ENCODE assay signal across 10 mouse cellular contexts in genomic region chr11:116627072-116628020, GRCm38 (mm10). TPM values are rescaled to one million over a fixed set of nuclear protein-coding genes. Genes with fewer than 3 reads are reported as not detected.
DNase-seq lines count a peak whose midpoint lies in the region; ATAC-seq and TF ChIP-seq lines count a peak whose summit lies in the region.
"Had no signal": no experiment of that assay in that cellular context is flagged by ENCODE, and none has a peak within 500 bp of the region (broad histone marks: within the 10 kb centered on the region; RNA-seq: fewer than 3 reads in every experiment).

No protein-coding gene starts in this region.

- no peaks in the 10 kb centered on the region for H3K27me3 ChIP-seq in liver, embryonic 15.5 days

- no peaks in the 10 kb centered on the region for H3K36me3 ChIP-seq in liver, embryonic 15.5 days (replicated peaks)
- H3K36me3 ChIP-seq: midbrain, embryonic 15.5 days had no signal

- H3K4me3 ChIP-seq in left cerebral cortex, adult 2 months = no peak overlapping the region
- H3K4me3 ChIP-seq in liver, embryonic 15.5 days (replicated peaks) = no peak overlapping the region
- H3K4me3 ChIP-seq: midbrain, embryonic 15.5 days had no signal

- intact Hi-C loops in left cerebral cortex, adult 2 months (cut with DNase I) = loop anchor here (1.0 to 2.0 kb wide), 2 partner anchors 73 to 127 kb away; no protein-coding TSS in a partner anchor
- intact Hi-C loops in left cerebral cortex, postnatal 4 days (cut with DNase I) = loop anchor here (5.0 to 10.0 kb wide), 2 partner anchors 80 to 313 kb away; no protein-coding TSS in a partner anchor
- intact Hi-C loops in left cerebral cortex, postnatal 36 days (cut with DNase I) = loop anchor here (2.0 kb wide), 2 partner anchors 39 to 73 kb away; no protein-coding TSS in a partner anchor

- H3K4me1 ChIP-seq in liver, embryonic 15.5 days (replicated peaks) = peaks cover 69% of the 10 kb centered on the region

- 21% methylated on average over 10 of the region's 10 CpGs for WGBS in liver, embryonic 15.5 days (ENCODE audit: insufficient replicate concordance)

- no peak overlapping the region for H3K4me2 ChIP-seq in liver, embryonic 15.5 days
- H3K4me2 ChIP-seq: midbrain, embryonic 15.5 days had no signal

- peak; percentile 30 for TF ChIP-seq CTCF in left cerebral cortex, adult 2 months (IDR thresholded peaks at IDR 0.05)

- DNase-seq in adrenal gland, postnatal 14 days = peak; percentile 63
- no peak for DNase-seq in adrenal gland, adult 18-20 months (ENCODE audit: low spot score in 2 of 2)
- DNase-seq in left cerebral cortex, adult 2 months (ENCODE audit: extremely low spot score in 1 of 2, low spot score in 2 of 2) = no peak
- no peak for DNase-seq in left cerebral cortex, postnatal 4 days
- peak; percentile 73 for DNase-seq in NIH3T3 (ENCODE audit: low read depth)
- DNase-seq in left cerebral cortex, postnatal 36 days (ENCODE audit: low spot score in 2 of 2) = no peak
- DNase-seq in urinary bladder, adult 18-20 months (ENCODE audit: low spot score in 2 of 2) = no peak
- DNase-seq: gastrocnemius, postnatal 14 days had no signal

- no peak overlapping the region for H3K9ac ChIP-seq in liver, embryonic 15.5 days
- H3K9ac ChIP-seq: midbrain, embryonic 15.5 days had no signal

- no peaks in the 10 kb centered on the region for H3K9me3 ChIP-seq in liver, embryonic 15.5 days (replicated peaks)
- H3K9me3 ChIP-seq: midbrain, embryonic 15.5 days had no signal

- no peak for ATAC-seq in liver, embryonic 15.5 days (ENCODE audit: insufficient read depth)
- ATAC-seq: midbrain, embryonic 15.5 days had no signal

- H3K27ac ChIP-seq in left cerebral cortex, adult 2 months = no peak overlapping the region
- peak overlapping the region; percentile 39 for H3K27ac ChIP-seq in liver, embryonic 15.5 days (replicated peaks)
- H3K27ac ChIP-seq: midbrain, embryonic 15.5 days had no signal

RNA-seq across cellular contexts. Expression of gene Rhbdf2, which starts 0.5 kb away (rescaled TPM):
- 11.2 and 14.3 TPM in 2 replicates for total RNA-seq in adrenal gland, postnatal 14 days (2021)
- total RNA-seq in adrenal gland, adult 18-20 months (2021) = 10 to 100 TPM; 12.1 to 17.6 TPM
- 1 to 10 TPM; 1.9 to 2.0 TPM for total RNA-seq in left cerebral cortex, adult 2 months (2021)
- total RNA-seq in left cerebral cortex, postnatal 4 days (2021) = 1 to 10 TPM in 1 of 2 experiments, under 1 TPM in 1; 0.90 to 1.5 TPM
- polyA plus RNA-seq in liver, embryonic 15.5 days (2015; fragmentation: Nextera tagmentation; extraction: Ambion mirVana) = 7.2 and 7.5 TPM in 2 replicates
- total RNA-seq in left cerebral cortex, postnatal 36 days (2021) = 1 to 10 TPM in 1 of 2 experiments, under 1 TPM in 1; 0.84 to 1.9 TPM

RNA-seq across cellular contexts. Expression of gene Prcd, which starts 26.0 kb away (rescaled TPM):
- total RNA-seq in adrenal gland, postnatal 14 days (2021) = 5.3 and 6.1 TPM in 2 replicates
- total RNA-seq in adrenal gland, adult 18-20 months (2021) = 10 to 100 TPM; 12.5 to 13.2 TPM
- 1 to 10 TPM; 5.4 to 5.8 TPM for total RNA-seq in left cerebral cortex, adult 2 months (2021)
- total RNA-seq in left cerebral cortex, postnatal 4 days (2021) = 1 to 10 TPM in 1 of 2 experiments, under 1 TPM in 1; 0.98 to 2.2 TPM
- polyA plus RNA-seq in liver, embryonic 15.5 days (2015; fragmentation: Nextera tagmentation; extraction: Ambion mirVana) = 0.16 and 0.29 TPM in 2 replicates
- total RNA-seq in left cerebral cortex, postnatal 36 days (2021) = 1 to 10 TPM; 4.3 to 6.2 TPM

RNA-seq across cellular contexts. Expression of gene Cygb, which starts 26.8 kb away (rescaled TPM):
- total RNA-seq in adrenal gland, postnatal 14 days (2021) = 30.9 and 35.0 TPM in 2 replicates
- 10 to 100 TPM; 26.0 to 42.7 TPM for total RNA-seq in adrenal gland, adult 18-20 months (2021)
- total RNA-seq in left cerebral cortex, adult 2 months (2021) = 10 to 100 TPM; 42.8 to 45.3 TPM
- total RNA-seq in left cerebral cortex, postnatal 4 days (2021) = 10 to 100 TPM; 17.1 to 20.6 TPM
- polyA plus RNA-seq in liver, embryonic 15.5 days (2015; fragmentation: Nextera tagmentation; extraction: Ambion mirVana) = 0.84 and 1.0 TPM in 2 replicates
- total RNA-seq in left cerebral cortex, postnatal 36 days (2021) = 10 to 100 TPM; 44.2 TPM

RNA-seq across cellular contexts. Expression of gene Aanat, which starts 41.1 kb away (rescaled TPM):
- not detected in 2 replicates for total RNA-seq in adrenal gland, postnatal 14 days (2021)
- total RNA-seq in adrenal gland, adult 18-20 months (2021) = not detected
- 1 to 10 TPM; 1.3 to 2.2 TPM for total RNA-seq in left cerebral cortex, adult 2 months (2021)
- under 1 TPM; 0.52 to 0.96 TPM for total RNA-seq in left cerebral cortex, postnatal 4 days (2021)
- not detected in 2 replicates for polyA plus RNA-seq in liver, embryonic 15.5 days (2015; fragmentation: Nextera tagmentation; extraction: Ambion mirVana)
- total RNA-seq in left cerebral cortex, postnatal 36 days (2021) = under 1 TPM; 0.62 to 0.97 TPM
- total RNA-seq: gastrocnemius, postnatal 14 days had no signal

RNA-seq across cellular contexts. Expression of gene Ube2o, which starts 46.1 kb away (rescaled TPM):
- 32.0 and 38.5 TPM in 2 replicates for total RNA-seq in adrenal gland, postnatal 14 days (2021)
- 10 to 100 TPM; 27.6 to 29.0 TPM for total RNA-seq in adrenal gland, adult 18-20 months (2021)
- total RNA-seq in left cerebral cortex, adult 2 months (2021) = 100 to 1,000 TPM; 123 to 125 TPM
- total RNA-seq in left cerebral cortex, postnatal 4 days (2021) = 100 to 1,000 TPM; 115 to 128 TPM
- 38.1 and 51.7 TPM in 2 replicates for polyA plus RNA-seq in liver, embryonic 15.5 days (2015; fragmentation: Nextera tagmentation; extraction: Ambion mirVana)
- total RNA-seq in left cerebral cortex, postnatal 36 days (2021) = 100 to 1,000 TPM; 121 to 126 TPM

Comparison
In these comparisons a context has a peak if more than half of its experiments do, and no peak if none do; other contexts are left out.
1. DNase-seq: peak in adrenal gland, postnatal 14 days (single experiment) and NIH3T3 (single experiment); none in adrenal gland, adult 18-20 months (0 of 2), left cerebral cortex, adult 2 months (0 of 2), left cerebral cortex, postnatal 4 days (single experiment), left cerebral cortex, postnatal 36 days (0 of 2) and urinary bladder, adult 18-20 months (0 of 2).